11 mouse cellular contexts compared by ENCODE assay signal in genomic region chr16:26077246-26078099, GRCm38 (mm10). TPM values are rescaled to one million over a fixed set of nuclear protein-coding genes. Genes with fewer than 3 reads are reported as not detected.
DNase-seq lines count a peak whose midpoint lies in the region; ATAC-seq and TF ChIP-seq lines count a peak whose summit lies in the region.
"Had no signal": no experiment of that assay in that cellular context is flagged by ENCODE, and none has a peak within 500 bp of the region (broad histone marks: within the 10 kb centered on the region; RNA-seq: fewer than 3 reads in every experiment).

No protein-coding gene starts in this region.

- peaks cover 17% of the 10 kb centered on the region for H3K4me1 ChIP-seq in lung, embryonic 14.5 days (ENCODE audit: insufficient read depth)
- 0 out of 2 replicates have a peak, but pooled peaks cover 10% of the 10 kb centered on the region for H3K4me1 ChIP-seq in kidney, postnatal 0 days (replicated peaks; ENCODE audit: insufficient read depth, low read length)

- no peak overlapping the region for H3K4me2 ChIP-seq in lung, embryonic 14.5 days
- H3K4me2 ChIP-seq in kidney, postnatal 0 days (ENCODE audit: low read length): no peak overlapping the region
- H3K4me2 ChIP-seq: limb, embryonic 15.5 days had no signal

- 0 out of 2 replicates have a peak overlapping the region, but pooled peaks have one; percentile 2 for H3K27ac ChIP-seq in lung, embryonic 14.5 days (ENCODE audit: low read depth)
- H3K27ac ChIP-seq in kidney, postnatal 0 days: no peak overlapping the region
- H3K27ac ChIP-seq: limb, embryonic 15.5 days had no signal

- H3K36me3 ChIP-seq in lung, embryonic 14.5 days (ENCODE audit: insufficient read depth): no peaks in the 10 kb centered on the region
- no peaks in the 10 kb centered on the region for H3K36me3 ChIP-seq in kidney, postnatal 0 days (ENCODE audit: insufficient read depth, low read length)
- H3K36me3 ChIP-seq: limb, embryonic 15.5 days had no signal

- 63% methylated on average over 10 of the region's 10 CpGs for WGBS in lung, embryonic 14.5 days
- 75% methylated on average over 10 of the region's 10 CpGs for WGBS in kidney, postnatal 0 days

- no peaks in the 10 kb centered on the region for H3K9me3 ChIP-seq in lung, embryonic 14.5 days (ENCODE audit: low read depth, low read length)
- no peaks in the 10 kb centered on the region for H3K9me3 ChIP-seq in kidney, postnatal 0 days (replicated peaks; ENCODE audit: low read length)
- H3K9me3 ChIP-seq: limb, embryonic 15.5 days had no signal

- no peaks in the 10 kb centered on the region for H3K27me3 ChIP-seq in lung, embryonic 14.5 days (ENCODE audit: insufficient read depth, low read length)
- no peaks in the 10 kb centered on the region for H3K27me3 ChIP-seq in kidney, postnatal 0 days (ENCODE audit: insufficient read depth, low read length)
- H3K27me3 ChIP-seq: limb, embryonic 15.5 days had no signal

- DNase-seq in embryo, embryonic 10 days (ENCODE audit: low spot score): peak; percentile 49
- no peak for DNase-seq in embryo, embryonic 11 days
- peak; percentile 15 for DNase-seq in lung, embryonic 14.5 days
- no peak for DNase-seq in lung, postnatal 14 days
- DNase-seq in kidney, postnatal 0 days (ENCODE audit: low spot score): no peak
- peak; percentile 31 for DNase-seq in retina, postnatal 1 day
- no peak for DNase-seq in layer of hippocampus, postnatal 10 days (ENCODE audit: low spot score in 2 of 2)
- DNase-seq: gastrocnemius, postnatal 25 days had no signal

- ATAC-seq in lung, embryonic 14.5 days (ENCODE audit: insufficient read depth): peak; percentile 29; the same call in 1 of the 2 replicates
- ATAC-seq in kidney, postnatal 0 days (replicated peaks; ENCODE audit: low FRiP score, low read depth): 0 out of 2 replicates have a peak, but pooled peaks have one; percentile 38
- no peak for ATAC-seq in cerebellum, adult (ENCODE audit: insufficient number of reproducible peaks, low FRiP score, low TSS enrichment)

- TF ChIP-seq CTCF in lung, embryonic 14.5 days (IDR thresholded peaks at IDR 0.05; ENCODE audit: low read depth): no peak
- TF ChIP-seq CTCF in kidney, postnatal 0 days (IDR thresholded peaks at IDR 0.05; ENCODE audit: low read depth): no peak

- no peak overlapping the region for H3K9ac ChIP-seq in lung, embryonic 14.5 days
- no peak overlapping the region for H3K9ac ChIP-seq in kidney, postnatal 0 days (ENCODE audit: low read depth, low read length)
- H3K9ac ChIP-seq: limb, embryonic 15.5 days had no signal

- no peak overlapping the region for H3K4me3 ChIP-seq in lung, embryonic 14.5 days (ENCODE audit: low read depth, low read length)
- no peak overlapping the region for H3K4me3 ChIP-seq in kidney, postnatal 0 days (replicated peaks; ENCODE audit: low read depth, low read length)
- H3K4me3 ChIP-seq: limb, embryonic 15.5 days had no signal

RNA-seq across cellular contexts. Expression of gene P3h2, which starts 28.1 kb away (rescaled TPM):
- 9.1 and 9.3 TPM in 2 replicates for polyA plus RNA-seq in lung, embryonic 14.5 days (2014; fragmentation: Nextera tagmentation; extraction: Ambion mirVana)
- polyA plus RNA-seq in kidney, postnatal 0 days (2015; fragmentation: Nextera tagmentation; extraction: Ambion mirVana): 12.0 and 14.7 TPM in 2 replicates
- 1 to 10 TPM; 4.5 to 5.1 TPM for total RNA-seq in layer of hippocampus, postnatal 10 days (2021)
- total RNA-seq: monocyte, adult 5-6 weeks had no signal

Comparison
In these comparisons a context has a peak if more than half of its experiments do, and no peak if none do; other contexts are left out.
1. DNase-seq: peak in embryo, embryonic 10 days (single experiment), lung, embryonic 14.5 days (single experiment) and retina, postnatal 1 day (single experiment); none in embryo, embryonic 11 days (single experiment), lung, postnatal 14 days (single experiment), kidney, postnatal 0 days (single experiment) and layer of hippocampus, postnatal 10 days (0 of 2).